Mouse (Mus musculus) stomach, postnatal 0 days (tissue): ENCODE data around the gene Nkiras2.

Source experiments
- CTCF ChIP-seq: IDR thresholded peaks from 2 replicates; pipeline ENCODE4 v1.5.1; 2016; ENCODE audit warnings: antibody characterized with exemption, low read depth, mild to moderate bottlenecking, moderate library complexity
- EP300 ChIP-seq: optimal IDR thresholded peaks from 2 replicates; pipeline ENCODE3; 2016; ENCODE audit warnings: antibody characterized with exemption

- no peak for TF ChIP-seq CTCF
- TF ChIP-seq EP300 = no peak
Measured at GRCm38 (mm10) chr11:100605451-100605850, 13.6 kb upstream of the Nkiras2 start.
